Mouse (Mus musculus) olfactory bulb, adult 2 months (tissue): Measurements from ENCODE around the gene Zkscan2. TPM values are rescaled to one million over a fixed set of nuclear protein-coding genes. Genes with fewer than 3 reads are reported as not detected.

ENCODE experiments used
- H3K27ac ChIP-seq: fragments of 200-500 bp; 2 replicates; pipeline ENCODE4 v1.5.1; 2012; ENCODE audit warnings: low read depth, low read length; ENCODE audit not compliant: insufficient read depth
- H3K4me1 ChIP-seq: fragments of 200-500 bp; 2 replicates; pipeline ENCODE4 v1.6.1; 2012; ENCODE audit warnings: low read length; ENCODE audit not compliant: control insufficient read depth, insufficient read depth
- H3K4me3 ChIP-seq: fragments of 200-500 bp; 2 replicates; pipeline ENCODE4 v1.5.1; 2012; ENCODE audit warnings: mild to moderate bottlenecking, low read depth, low read length, moderate library complexity; ENCODE audit not compliant: insufficient read depth
- CTCF ChIP-seq: fragments of 200-500 bp; IDR thresholded peaks from 2 replicates; pipeline ENCODE4 v1.5.1; 2012; ENCODE audit warnings: low read depth, mild to moderate bottlenecking, low read length, moderate library complexity; ENCODE audit not compliant: insufficient read depth
- POLR2A ChIP-seq: fragments of 200-500 bp; IDR thresholded peaks from 2 replicates; pipeline ENCODE4 v1.6.1; 2012; ENCODE audit warnings: mild to moderate bottlenecking, low read depth, low read length, moderate library complexity; ENCODE audit not compliant: insufficient read depth
- WGBS: fragments of 180-500 bp; shearing (Covaris S2); methylation state at CpG from one replicate; pipeline ENCODE4 v1.1.7; 2018; 5-methylcytosine and 5-hydroxymethylcytosine counted together
- polyA plus RNA-seq: library from polyadenylated mRNA; stranded (reverse); fragments of >200 nt; gene quantifications from 2 replicates; pipeline ENCODE4 v1.2.4, GENCODE M21; 2012; ENCODE audit warnings: low replicate concordance; ENCODE audit not compliant: missing spikeins, insufficient read depth, insufficient read length

Gene Zkscan2
- polyA plus RNA-seq, 1 experiment = not detected

DNA sequence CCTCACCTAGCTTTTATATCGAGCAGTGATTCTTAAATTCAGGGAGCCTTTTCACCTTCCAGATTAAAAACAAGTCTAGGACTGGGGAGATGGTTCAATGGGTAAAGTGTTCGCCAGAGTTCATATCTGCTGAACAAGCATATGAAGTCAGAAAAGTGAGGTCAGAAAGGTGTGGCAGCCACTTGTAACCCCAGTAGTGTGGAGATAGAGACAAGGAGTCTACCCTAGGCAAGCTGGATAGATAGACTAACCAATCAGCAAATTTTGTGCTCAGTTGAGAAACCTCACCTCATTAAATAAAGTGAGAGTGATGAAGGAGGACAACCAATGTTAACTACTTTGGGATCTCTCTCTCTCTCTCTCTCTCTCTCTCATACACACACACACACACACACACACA is 49.7 kb downstream of the Zkscan2 start:
- H3K4me1 ChIP-seq = no peaks in the 10 kb centered on the region
- TF ChIP-seq CTCF (no peak), POLR2A (no peak)
- no peak overlapping the region for H3K27ac ChIP-seq
- no peak overlapping the region for H3K4me3 ChIP-seq
- WGBS = 97% methylated on average over 2 of the region's 2 CpGs

- no peak for TF ChIP-seq CTCF
- TF ChIP-seq POLR2A = no peak
Observed at GRCm38 (mm10) chr7:123449676-123450075, 50.6 kb downstream of the Zkscan2 start.

GRCm38 (mm10) chr7:123448794-123449193 is 51.5 kb downstream of the Zkscan2 start:
- H3K4me1 ChIP-seq = no peaks in the 10 kb centered on the region
- H3K27ac ChIP-seq = no peak overlapping the region
- 88% methylated on average over 2 of the region's 2 CpGs for WGBS
- no peak overlapping the region for H3K4me3 ChIP-seq
- TF ChIP-seq CTCF = no peak
- TF ChIP-seq POLR2A = no peak

More at GRCm38 (mm10) chr7:123449676-123450075, 50.6 kb downstream of the Zkscan2 start:
- WGBS = 65% methylated on average over 10 of the region's 10 CpGs
- Histone ChIP-seq H3K4me1 (no peaks in the 10 kb centered on the region), H3K4me3 (no peak overlapping the region), H3K27ac (no peak overlapping the region)

DNA sequence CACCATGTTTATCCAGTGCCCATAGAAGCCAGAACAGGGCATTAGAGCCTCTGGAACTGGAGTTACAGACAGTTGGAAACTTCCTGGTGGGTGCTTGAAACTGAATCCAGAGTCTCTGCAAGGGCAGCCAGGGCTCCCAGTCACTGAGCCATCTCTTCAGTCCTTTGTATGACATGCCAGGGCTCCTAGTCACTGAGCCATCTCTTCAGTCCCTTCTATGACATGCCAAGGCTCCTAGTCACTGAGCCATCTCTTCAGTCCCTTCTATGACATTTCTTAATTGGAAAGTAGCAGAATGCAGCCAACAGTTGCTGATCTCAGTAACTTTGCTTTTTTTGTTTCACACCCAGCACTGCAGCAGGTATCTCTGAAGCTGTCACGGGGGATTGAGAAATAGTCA is 58.2 kb downstream of the Zkscan2 start:
- no peak for TF ChIP-seq POLR2A
- TF ChIP-seq CTCF = no peak
- WGBS = 87% methylated on average over 1 of the region's 1 CpGs
- H3K4me3 ChIP-seq = no peak overlapping the region

GRCm38 (mm10) chr7:123431206-123431605 is 69.0 kb downstream of the Zkscan2 start:
- WGBS = 73% methylated on average over 4 of the region's 4 CpGs
- H3K4me3 ChIP-seq = no peak overlapping the region
- no peak overlapping the region for H3K27ac ChIP-seq
- no peak for TF ChIP-seq CTCF
- no peak for TF ChIP-seq POLR2A
- H3K4me1 ChIP-seq = no peaks in the 10 kb centered on the region

More for the DNA sequence above, 58.2 kb downstream of the Zkscan2 start:
- Histone ChIP-seq H3K4me1 (no peaks in the 10 kb centered on the region), H3K27ac (no peak overlapping the region)

DNA sequence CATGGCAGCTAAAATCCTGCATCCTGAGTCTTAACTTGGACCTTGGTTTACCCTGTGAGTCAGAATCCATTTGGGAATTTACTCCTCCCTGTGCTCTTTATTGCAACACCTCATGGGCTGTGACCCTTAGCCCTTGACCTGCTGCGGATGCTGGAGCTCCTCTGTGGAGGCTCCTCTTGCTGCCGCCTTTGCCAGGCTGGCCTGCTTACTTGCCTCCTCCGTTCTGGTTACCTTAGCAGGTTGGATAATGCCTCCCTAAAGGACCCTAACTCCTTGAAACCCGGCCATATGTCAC is 69.9 kb downstream of the Zkscan2 start:
- no peaks in the 10 kb centered on the region for H3K4me1 ChIP-seq
- TF ChIP-seq POLR2A (no peak), CTCF (no peak)
- H3K4me3 ChIP-seq = no peak overlapping the region
- no peak overlapping the region for H3K27ac ChIP-seq
- 92% methylated on average over 4 of the region's 4 CpGs for WGBS

DNA sequence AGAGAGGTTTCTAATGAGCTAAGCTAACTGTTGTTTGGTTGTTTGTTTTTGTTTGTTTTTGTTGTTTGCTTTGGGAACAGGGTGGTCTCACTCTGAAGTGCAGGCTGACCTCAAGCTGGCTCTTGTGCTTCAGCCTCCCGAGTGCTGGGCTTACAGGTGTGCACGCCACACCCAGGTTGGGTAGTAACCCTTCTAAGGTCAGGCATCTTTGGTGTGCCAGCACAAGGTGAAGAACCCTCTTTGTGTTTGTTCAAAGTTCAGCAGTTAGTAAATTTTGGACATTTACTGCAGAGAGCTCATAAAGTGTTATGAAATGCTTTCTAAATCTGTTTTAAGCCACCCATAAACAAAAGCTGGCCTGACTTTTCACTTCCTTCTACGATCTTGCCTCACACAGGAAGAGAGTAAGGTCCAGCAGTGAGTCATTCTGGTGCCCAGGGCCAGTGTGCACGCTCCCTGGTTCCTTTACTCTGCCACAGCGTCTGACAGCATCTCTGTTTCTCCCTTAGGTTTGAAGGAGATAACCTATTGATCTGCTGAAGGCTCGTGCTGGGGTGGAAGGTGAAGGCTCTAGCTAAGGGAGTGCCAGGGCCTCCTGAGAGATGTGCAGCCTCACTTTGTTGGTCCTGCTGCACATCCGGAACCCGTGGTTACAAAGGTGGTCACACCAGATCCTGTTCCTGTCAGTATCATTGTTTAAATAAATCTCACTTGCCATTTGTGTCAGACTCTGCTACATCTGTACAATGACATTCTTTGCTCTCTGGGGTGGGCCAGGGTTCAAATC is 70.4 kb downstream of the Zkscan2 start:
- TF ChIP-seq CTCF (no peak), POLR2A (no peak)
- no peak overlapping the region for H3K4me3 ChIP-seq

More for the DNA sequence above, 70.4 kb downstream of the Zkscan2 start:
- 89% methylated on average over 8 of the region's 8 CpGs for WGBS
- Histone ChIP-seq H3K4me1 (no peaks in the 10 kb centered on the region), H3K27ac (no peak overlapping the region)

Other genes with a start within 250 kb of the Zkscan2 start
- gene Lcmt1, start 130.7 kb downstream of the Zkscan2 start, polyA plus RNA-seq = not detected in 2 replicates
- not detected in 2 replicates for gene Arhgap17, start 130.5 kb downstream of the Zkscan2 start, polyA plus RNA-seq
- not detected in 2 replicates for gene Aqp8, start 38.2 kb downstream of the Zkscan2 start, polyA plus RNA-seq